Mouse (Mus musculus): ENCODE results near the gene Efemp2.
A peak's percentile ranks its signal among the peaks of the same experiment; 100 is the strongest.

Gene Efemp2

DNA sequence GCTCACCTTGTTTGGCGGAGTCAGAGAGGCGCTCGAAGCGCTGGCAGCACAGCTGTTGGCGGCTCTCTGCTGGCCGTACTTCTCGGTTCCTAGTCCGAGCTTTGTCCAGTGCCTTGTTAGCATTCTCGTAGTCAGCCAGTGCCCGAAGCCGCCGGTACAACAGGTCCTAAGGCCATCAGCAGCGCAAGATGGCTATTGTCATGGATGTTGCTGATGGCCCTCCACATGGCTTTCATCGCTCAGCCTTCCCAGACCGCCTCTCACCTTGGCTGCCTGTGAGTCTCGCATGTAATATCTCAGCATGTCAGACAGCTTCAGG lies 22.3 kb downstream of the Efemp2 start:
- no peak for DNase-seq (ENCODE audit: low spot score)

DNA sequence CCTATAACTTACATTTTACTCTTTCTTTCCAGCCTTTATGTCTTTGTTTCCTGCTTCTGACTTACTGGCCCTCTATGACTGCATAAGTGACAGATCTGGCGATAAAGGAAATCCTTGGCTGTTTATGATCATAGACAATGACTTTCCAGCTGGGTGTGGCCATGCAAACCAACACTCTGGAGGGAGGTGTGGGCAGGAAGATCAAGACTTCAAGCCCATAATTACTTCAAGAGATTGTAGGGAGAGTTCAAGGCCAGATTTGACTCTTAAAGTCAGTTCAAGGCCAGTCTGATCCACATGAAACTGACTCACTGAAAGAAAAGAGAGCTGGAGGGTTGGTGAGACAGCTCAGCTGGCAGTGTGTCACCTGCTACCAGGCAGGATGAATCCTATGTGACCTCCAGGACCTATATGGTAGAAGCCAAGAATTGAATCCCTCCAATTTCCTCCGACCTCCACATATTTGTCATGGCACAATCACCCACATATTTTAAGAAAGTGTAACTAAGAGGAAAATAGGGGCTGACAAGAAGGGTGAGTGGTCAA lies 26.6 kb downstream of the Efemp2 start:
- DNase-seq (ENCODE audit: low spot score): no peak

DNA sequence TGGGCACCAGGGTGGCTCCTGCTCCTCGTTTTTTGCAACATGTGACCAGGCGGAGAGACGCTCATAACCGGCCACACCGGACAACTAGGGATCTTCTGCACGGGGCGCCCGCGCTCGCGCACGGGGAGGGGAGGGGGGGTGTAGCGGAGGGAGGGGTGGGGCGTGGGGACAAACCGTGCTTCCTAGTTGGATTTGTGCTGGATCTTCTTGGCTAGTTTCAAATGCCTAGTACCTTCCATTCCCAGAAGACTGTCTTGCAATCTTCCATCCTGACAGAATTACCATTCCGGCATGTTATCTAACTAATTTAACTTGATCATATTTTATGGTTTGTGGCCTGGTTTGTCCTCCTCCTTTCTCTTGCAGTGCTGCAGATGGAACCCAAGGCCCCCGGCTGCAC lies 29.9 kb downstream of the Efemp2 start, which contains the start of gene 1700020D05Rik:
TSS of gene 1700020D05Rik (minus strand) at position 101 of the 400 bp plus-strand sequence.
- DNase-seq (ENCODE audit: low spot score): no peak

DNA sequence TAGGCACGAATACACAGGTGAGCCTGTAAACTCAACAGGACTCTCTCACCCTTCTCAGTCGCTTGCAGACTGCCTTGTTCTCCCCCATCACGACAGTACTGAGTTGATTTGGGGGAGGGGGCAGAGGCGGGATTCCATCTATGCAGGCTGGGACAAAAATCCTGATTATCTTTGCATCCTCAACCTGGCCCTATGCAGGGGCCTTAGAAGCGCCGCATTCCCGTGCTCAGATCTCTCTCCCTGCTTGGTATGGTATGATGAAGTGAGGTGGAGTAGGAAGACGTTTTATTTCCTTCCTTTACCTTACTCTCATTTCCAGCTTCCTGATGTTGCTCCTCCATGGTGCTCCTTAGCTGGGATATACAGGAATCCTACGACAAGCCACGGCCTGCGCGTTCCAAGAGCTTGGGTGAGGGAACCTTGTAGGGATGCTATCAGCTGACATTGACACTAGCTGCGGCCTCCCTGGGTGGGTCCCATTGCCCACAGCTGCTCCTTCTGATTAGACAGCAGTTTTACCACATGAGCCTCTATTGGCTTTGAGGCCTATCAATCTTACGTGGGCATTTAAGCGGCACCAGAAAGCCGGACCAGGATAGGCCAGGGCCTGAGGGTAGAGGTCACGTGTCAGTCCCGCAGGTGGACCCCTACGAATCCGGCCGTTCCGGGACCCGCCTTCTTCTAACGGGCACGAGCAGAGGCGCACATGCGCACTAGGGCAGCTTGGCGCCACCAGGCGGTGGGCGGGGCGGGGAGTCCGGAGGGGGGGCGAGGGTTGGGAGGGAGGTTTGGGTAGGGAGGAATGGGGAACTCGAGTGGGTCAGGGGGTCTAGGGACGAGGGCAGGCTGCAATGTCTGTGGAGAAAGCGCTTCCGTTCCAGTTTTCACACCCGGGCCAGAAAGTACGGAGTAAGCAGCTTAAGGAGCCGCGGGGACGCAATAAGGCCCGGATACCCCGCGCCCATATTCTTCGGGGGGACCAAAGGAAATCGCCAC lies 36.6 kb downstream of the Efemp2 start, which contains the start of gene Snx32:
TSS of gene Snx32 (minus strand) at position 508 of the 996 bp plus-strand sequence.
- peak; percentile 96 for DNase-seq (ENCODE audit: low spot score)

DNA sequence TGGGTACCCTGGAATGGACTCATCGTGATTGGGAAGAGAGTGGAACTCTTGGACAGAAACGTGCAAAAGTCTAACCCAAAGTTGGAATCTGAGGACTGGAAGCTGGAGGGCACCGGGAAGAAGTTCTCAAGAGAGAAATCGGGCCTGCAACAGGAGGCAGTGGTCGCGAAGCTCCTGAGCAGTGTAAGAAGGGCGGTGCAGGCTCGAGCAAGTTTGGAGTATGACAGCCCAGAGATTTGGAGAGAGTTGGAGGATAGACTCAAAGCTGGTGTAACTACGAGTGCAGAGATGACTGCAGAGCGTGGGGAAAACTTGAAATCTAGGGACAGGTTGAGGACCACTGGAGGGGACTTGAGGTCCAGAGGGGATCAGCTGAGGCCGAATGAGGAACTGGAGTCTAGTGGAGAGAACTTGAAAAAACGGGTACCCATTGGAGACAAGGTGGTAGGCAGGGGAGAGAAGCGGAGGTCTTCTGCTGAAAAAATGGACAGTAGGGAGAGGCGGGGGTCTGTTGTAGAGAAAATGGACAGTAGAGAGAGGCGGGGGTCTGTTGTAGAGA lies 37.4 kb downstream of the Efemp2 start:
- no peak for DNase-seq (ENCODE audit: low spot score)

DNA sequence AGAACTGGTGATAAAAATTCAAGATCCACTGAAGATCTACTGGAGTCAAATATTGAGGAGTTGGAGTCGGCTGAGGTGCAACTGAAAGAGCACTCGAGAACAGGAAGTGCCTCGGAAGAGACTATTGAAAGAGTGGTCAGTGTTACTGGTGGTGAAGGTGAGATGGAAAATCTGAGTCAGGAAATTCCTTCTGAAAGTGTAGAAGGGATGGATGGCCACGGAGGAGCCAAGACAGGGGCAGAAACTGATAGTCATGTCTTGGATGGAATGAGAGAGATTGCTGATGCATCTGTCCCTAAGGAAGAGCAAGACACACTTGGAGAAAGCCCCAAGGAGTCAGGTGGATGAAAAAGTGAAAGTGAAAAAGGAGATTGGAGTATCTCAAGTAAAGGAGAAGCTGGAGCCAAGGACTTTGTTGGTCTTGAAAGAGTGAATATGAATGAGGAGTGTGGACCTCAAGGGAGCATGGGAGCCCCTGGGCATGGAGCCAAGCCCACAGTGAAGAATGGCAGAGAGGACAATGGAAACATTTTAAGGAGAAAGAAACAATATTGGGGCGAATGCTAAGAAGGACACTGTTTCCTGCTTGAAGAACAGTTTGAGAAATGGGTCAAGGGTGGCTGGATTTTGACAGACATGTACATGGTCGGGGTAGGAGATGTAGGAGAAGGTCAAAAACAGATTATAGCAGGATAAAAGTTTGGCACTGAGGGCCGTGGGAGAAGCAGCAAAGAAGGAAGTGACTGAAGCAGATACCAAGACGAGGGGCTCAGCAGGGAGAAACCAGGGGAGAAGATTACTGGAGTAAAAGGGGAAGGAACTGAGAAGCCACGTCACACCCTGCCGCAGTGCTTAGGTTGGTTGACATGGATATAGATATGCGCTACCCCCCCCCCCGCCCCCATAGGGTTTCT lies 38.6 kb downstream of the Efemp2 start:
- no peak for DNase-seq (ENCODE audit: low spot score)

DNA sequence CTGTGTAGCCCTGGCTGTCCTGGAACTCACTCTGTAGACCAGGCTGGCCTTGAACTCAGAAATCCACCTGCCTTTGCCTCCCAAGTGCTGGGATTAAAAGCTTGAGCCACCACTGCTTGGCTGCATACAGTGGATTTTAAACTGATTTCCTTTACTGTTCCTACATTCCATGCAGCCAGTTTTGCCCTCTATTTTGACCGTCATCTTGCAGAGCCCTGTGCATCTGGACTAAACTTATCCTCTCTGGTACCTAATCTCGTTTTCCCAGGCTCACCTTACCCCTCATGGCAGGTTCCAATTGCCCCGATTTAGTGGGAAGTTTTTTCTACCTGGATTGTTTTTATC lies 39.2 kb downstream of the Efemp2 start:
- no peak for DNase-seq (ENCODE audit: low spot score)

DNA sequence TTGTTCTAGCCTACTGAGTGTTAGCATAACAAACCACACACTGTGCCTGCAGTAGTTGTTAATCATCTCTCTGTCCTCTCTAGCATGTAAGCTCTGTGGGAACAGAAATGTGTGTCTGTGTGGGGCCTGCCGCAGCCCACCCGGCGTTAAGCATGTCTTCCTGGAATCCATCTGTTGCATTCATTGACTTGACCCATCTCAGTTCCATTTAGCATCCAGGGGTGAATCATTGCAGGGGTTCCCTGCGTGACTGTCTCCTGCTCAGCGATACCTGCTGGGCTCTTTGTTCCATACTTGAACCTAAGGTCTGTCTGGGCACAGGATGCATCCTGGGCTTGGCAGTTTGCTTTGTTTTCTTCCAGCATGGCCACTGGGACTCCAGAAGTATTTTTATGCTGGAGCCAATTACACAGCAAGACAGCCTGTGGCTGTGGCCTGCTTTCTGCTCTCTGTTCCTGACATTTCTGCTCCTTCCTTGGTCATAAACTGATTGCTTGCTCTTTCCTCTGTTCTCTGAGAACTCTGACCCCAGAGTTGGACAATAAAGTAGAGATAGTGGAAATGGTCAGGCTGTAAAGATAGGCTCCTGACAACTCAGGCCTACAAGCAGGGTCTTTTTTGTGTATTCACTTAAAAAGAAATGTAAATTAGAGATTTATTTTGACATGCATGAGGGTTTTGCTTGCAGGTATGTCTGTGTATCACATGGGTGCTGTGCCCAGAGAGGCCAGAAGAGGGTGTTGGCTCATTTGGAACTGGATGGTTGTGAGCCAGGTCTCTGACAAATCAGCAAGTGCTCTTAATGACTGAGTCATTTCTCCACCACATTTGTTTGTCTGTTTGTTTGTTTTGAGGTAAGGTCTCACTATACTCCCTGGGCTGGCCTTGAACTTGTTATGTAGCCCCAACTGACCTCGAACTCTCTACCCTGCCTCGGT lies 42.4 kb downstream of the Efemp2 start:
- no peak for DNase-seq (ENCODE audit: low spot score)

DNA sequence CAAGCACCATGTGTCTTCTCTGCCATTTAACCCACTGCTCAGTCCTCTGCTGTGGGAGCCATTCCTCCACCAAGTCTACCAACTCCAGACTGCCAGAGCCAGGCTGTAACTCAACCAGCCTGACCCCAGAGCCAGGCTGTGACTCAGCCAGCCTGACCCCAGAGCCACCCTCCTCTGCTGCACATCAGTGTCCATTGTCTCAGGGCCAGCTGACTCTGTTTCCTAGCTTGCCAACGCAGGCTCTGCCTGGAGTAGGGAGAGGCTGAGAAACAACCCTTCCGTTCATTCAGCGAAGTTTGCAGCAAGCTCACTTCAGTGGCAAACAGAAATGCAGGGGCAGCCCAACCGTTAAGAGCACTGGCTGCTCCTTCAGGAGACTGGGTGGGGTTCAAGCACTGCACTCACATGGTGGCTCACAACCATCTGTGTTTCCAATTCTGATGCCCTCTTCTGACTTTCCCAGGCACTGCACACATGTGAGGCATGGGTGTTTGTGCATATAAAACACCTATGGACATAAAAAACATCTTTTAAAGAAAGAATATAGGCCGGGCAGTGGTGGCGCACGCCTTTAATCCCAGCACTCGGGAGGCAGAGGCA lies 43.3 kb downstream of the Efemp2 start:
- DNase-seq (ENCODE audit: low spot score): no peak

DNA sequence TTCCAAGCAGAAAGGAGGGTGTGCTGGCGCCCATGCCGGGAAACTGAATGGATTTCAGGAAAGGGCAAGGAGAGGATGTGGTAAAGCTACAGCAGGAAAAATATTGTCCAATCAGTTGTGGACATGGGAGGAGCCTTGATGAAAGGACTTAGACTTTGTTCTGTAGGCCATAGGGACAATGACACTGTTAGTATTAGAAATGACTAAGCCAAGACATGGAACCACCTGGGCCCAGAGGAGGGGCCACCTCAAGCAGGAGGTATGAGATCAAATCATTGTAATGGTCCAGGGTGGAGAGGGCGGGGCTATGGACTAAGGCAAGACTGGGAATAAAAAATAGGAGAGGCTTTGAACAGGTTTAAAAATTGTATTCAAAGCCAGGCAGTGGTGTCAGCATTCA lies 45.0 kb downstream of the Efemp2 start:
- no peak for DNase-seq (ENCODE audit: low spot score)

DNA sequence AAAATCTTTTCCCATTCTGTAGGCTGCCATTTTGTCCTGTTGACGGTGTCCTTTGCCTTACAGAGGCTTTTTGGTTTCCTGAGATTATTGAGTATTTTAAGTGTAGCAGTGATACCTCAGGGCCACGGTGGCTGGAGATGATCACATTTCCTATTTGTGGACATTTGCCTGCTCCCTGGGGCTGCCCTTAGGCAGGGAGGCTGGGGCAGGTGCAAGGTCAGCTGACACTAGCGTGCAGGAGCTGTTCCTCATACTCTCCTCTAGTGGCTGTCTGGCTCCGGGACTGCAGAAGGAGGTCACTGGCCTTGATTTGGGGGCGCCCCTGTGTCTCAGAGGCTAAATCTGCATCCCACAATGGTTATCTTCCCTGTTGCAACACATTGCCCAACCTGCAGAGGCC lies 51.5 kb downstream of the Efemp2 start:
- DNase-seq (ENCODE audit: low spot score): no peak

DNA sequence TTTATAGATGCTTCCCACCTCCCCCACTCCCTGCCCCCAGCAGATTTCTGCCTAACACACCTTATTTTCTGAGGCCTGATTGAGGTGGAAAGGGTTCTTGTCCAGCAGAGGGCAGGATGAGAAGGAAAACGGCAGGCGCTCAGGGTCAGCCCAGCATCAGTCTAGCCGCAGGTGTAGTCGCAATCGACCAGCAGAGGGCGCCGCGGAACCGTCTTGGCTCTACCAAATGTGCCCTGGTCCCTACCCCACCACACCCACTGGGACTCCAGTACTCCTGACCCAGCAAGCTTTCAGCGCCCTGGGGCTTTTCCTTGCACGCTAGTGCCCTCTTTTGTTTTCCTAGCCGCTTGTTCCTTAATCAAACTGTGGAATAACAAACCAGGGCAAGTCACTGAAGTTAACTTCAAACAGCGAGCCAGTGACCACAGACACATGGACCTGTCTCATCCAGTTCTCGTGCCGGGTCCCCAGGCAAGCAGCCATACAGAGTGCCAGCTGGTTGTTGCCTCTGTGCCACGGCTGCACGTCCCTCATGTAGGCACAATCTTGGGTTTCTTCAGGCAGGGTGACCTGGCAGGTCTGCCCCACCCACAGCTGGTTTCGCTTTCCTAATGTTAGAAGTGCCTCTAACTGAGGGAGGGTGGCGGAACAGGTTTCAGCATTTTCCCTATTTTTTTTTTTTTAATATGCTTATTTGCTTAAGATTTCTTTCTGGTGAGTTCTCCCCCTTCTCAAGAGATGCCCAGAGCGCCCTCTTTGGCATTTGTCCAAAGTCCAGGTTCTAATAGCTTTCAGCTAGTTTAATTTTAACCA lies 55.8 kb downstream of the Efemp2 start:
- DNase-seq (ENCODE audit: low spot score): peak; percentile 99

DNA sequence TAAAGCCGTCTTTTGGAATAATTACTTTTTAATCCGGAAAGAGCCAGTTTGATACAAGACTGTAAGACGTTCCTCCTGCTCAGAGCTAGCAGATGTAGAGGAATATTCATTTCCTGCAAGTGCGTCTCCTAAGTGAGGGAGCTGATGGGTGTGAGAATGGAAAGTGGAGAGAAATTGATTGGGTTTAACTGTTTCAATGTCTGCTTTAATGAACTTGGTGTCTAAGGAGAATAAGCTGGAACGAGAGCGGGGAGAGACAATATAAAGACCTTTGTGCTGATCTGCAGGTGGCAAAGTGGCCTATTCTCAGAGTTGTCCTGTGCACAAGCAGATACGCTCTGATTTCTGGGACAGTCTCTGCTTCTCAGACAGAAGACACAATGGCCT lies 56.4 kb downstream of the Efemp2 start:
- no peak for DNase-seq (ENCODE audit: low spot score)

Measured in urinary bladder, postnatal 14 days (tissue).